Mouse (Mus musculus): ENCODE results near the gene Vmn1r2. TPM values are rescaled to one million over a fixed set of nuclear protein-coding genes. Genes with fewer than 3 reads are reported as not detected.
A peak's percentile ranks its signal among the peaks of the same experiment; 100 is the strongest.
"Not testable (repeated sequence)": the region's sequence is repeated elsewhere in the genome, so short reads cannot be mapped to it uniquely, and the experiment has no call there.

Gene Vmn1r2
- not detected in 2 replicates for polyA plus RNA-seq (2016; fragmentation: Nextera tagmentation; extraction: Ambion mirVana)

DNA sequence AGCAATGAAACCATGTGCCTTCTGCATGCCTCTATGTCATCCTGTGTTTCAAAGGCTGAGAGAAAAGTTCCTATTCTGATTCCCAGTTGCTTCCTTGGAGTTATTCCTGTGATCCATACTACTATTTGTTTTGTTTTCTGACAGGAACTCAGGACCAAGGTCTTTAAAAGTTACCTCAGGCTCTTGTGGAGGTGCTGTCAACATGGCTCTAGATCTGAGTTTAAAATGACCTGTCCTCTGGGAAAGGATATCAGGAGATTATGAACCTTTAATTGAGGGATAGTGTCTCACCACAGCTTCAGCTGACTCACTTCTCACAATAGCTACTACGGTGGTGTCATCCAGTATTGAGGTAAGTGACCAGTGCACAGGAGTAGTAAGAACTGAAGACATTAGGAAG is at the start of gene Vmn1r2:
Gene Vmn1r2 (plus strand): TSS at position 301 of the 400 bp plus-strand sequence.
- not testable (repeated sequence) for H3K36me3 ChIP-seq; H3K4me2 ChIP-seq; H3K4me1 ChIP-seq; H3K9me3 ChIP-seq (replicated peaks); H3K9ac ChIP-seq; ATAC-seq; H3K27ac ChIP-seq; H3K27me3 ChIP-seq (replicated peaks); H3K4me3 ChIP-seq
- WGBS (ENCODE audit: insufficient replicate concordance): no CpG with 5 or more reads among the region's 1 CpGs

DNA sequence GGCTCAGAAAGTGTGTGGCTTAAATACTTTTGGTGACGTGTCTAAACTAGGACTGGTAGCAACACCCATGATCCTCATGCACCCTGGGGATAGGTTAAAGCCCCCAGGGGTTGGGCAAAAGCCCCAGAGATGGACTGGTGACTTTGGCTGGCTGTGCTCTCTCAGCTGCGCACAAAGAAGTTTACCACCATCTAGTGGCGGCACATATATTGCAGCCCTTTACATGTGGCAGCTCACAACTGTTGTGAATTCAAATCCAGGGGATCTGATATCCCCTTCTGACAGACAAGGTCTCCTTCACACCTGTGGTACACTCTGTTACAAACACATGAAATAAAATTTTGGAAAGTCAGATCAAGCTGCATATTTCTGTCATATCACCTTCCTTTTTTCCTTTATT is 19.2 kb upstream of the Vmn1r2 start:
- not testable (repeated sequence) for H3K4me2 ChIP-seq; H3K27me3 ChIP-seq (replicated peaks); H3K9ac ChIP-seq; H3K9me3 ChIP-seq (replicated peaks); H3K4me1 ChIP-seq; ATAC-seq; H3K27ac ChIP-seq; H3K4me3 ChIP-seq; H3K36me3 ChIP-seq
- 38% methylated on average over 1 of the region's 3 CpGs for WGBS (ENCODE audit: insufficient replicate concordance)

DNA sequence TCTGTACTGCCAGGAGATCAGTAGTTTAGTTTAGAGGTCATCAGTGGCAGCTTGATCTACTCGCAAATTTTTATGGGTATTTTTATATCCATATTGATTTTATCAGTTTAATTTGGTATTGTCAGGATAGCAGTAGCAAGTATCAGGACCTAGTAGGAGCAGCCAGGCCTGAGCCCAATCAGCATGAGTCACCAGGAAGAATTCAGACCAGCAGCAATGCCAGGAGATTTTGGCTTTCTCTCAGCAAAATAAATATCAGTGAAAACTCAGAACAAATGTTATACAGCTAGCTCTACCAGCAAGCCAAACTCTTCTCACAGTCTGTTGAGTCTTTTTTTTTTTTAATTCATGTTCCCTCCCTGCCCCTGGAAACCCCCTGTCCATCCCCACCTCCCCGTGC is 13.8 kb upstream of the Vmn1r2 start:
- H3K4me3 ChIP-seq; H3K9me3 ChIP-seq (replicated peaks); H3K9ac ChIP-seq; H3K4me2 ChIP-seq; H3K36me3 ChIP-seq; H3K27ac ChIP-seq; H3K4me1 ChIP-seq; ATAC-seq; H3K27me3 ChIP-seq (replicated peaks): not testable (repeated sequence)
- 61% methylated on average over 2 of the region's 2 CpGs for WGBS (ENCODE audit: insufficient replicate concordance)

DNA sequence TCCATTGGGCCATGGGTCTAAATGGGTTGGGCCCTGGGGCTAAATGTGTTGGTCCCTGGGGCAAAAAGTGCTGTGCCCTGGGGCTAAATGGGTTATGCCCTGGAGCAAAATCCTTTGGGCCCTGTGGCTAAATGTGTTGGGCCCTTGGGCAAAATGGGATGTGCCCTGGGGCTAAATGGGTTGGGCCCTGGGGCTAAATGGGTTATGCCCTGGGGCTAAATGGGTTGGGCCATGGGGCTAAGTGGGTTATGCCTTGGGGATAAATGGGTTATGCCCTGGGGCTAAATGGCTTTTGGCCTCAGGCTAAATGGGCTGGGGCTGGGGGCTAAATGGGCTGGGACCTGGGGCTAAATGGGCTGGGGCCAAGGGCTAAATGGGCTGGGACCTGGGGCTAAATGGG is 2.7 kb upstream of the Vmn1r2 start:
- ATAC-seq: not testable (repeated sequence)

DNA sequence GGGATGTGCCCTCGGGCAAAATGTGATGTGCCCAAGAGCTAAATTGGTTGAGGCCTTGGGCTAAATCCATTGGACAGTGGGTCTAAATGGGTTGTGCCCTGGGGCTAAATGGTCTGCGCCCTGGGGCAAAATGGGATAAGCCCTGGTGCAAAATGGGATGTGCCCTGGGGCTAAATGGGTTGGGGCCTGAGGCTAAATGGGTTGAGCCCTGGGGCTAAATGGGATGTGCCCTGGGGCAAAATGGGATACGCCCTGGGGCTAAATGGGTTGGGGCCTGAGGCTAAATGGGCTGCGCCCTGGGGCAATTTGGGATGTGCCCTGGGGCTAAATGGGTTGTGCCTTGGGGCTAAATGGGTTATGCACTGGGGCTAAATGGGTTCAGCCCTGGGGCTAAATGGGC is 2.1 kb upstream of the Vmn1r2 start:
- H3K27ac ChIP-seq: no peak overlapping the region
- WGBS (ENCODE audit: insufficient replicate concordance): 75% methylated on average over 4 of the region's 4 CpGs
- ATAC-seq: 0 out of 2 replicates have a peak, but pooled peaks have one; percentile 47

More for the DNA sequence above, 2.7 kb upstream of the Vmn1r2 start:
- not testable (repeated sequence) for H3K27me3 ChIP-seq (replicated peaks); H3K9me3 ChIP-seq (replicated peaks); H3K9ac ChIP-seq; H3K4me3 ChIP-seq; H3K4me2 ChIP-seq; H3K4me1 ChIP-seq; H3K36me3 ChIP-seq; H3K27ac ChIP-seq

DNA sequence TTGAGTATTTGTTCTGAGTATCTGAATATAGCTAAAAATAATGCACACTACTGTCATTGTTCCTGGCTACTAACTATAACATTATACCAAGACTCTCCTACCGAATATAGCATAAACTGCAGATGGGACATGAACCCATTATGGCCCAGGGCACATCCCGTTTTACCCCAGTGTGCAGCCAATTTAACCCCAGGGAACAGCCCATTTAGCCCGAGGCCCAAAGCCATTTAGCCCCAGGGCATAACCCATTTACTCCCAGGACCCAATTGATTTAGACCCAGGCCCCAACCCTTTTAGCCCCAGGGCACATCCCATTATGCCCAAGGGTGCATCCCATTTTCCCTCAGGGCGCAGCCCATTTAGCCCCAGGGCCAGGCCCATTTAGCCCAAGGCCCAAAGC is 7.5 kb downstream of the Vmn1r2 start:
- H3K27me3 ChIP-seq (replicated peaks); H3K36me3 ChIP-seq; H3K9ac ChIP-seq; ATAC-seq; H3K4me3 ChIP-seq; H3K4me1 ChIP-seq; H3K4me2 ChIP-seq; H3K27ac ChIP-seq: not testable (repeated sequence)
- 0 out of 2 replicates have a peak, but pooled peaks cover 11% of the 10 kb centered on the region for H3K9me3 ChIP-seq (replicated peaks)
- 64% methylated on average over 4 of the region's 4 CpGs for WGBS (ENCODE audit: insufficient replicate concordance)

More for the DNA sequence above, 2.1 kb upstream of the Vmn1r2 start:
- H3K36me3 ChIP-seq: no peaks in the 10 kb centered on the region
- H3K27me3 ChIP-seq (replicated peaks): no peaks in the 10 kb centered on the region
- no peak overlapping the region for H3K4me2 ChIP-seq
- no peaks in the 10 kb centered on the region for H3K9me3 ChIP-seq (replicated peaks)
- no peaks in the 10 kb centered on the region for H3K4me1 ChIP-seq
- H3K9ac ChIP-seq: no peak overlapping the region
- H3K4me3 ChIP-seq: no peak overlapping the region

DNA sequence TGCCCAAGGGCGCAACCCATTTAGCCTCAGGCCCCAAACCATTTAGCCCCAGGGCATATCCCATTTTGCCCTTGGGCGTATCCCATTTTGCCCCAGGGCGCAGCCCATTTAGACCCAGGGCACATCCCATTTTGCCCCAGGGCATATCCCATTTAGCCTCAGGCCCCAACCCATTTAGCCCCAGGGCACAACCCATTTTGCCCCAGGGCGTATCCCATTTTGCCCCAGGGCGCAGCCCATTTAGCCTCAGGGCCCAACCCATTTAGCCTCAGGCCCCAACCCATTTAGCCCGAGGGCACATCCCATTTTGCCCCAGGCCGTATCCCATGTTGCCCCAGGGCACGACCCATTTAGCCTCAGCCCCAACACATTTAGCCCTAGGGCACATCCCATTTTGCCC is 8.6 kb downstream of the Vmn1r2 start:
- H3K27me3 ChIP-seq (replicated peaks); H3K4me3 ChIP-seq; H3K4me1 ChIP-seq; H3K4me2 ChIP-seq; H3K36me3 ChIP-seq; ATAC-seq; H3K9ac ChIP-seq; H3K27ac ChIP-seq: not testable (repeated sequence)
- WGBS (ENCODE audit: insufficient replicate concordance): 82% methylated on average over 6 of the region's 8 CpGs
- H3K9me3 ChIP-seq (replicated peaks): 0 out of 2 replicates have a peak, but pooled peaks cover 16% of the 10 kb centered on the region

DNA sequence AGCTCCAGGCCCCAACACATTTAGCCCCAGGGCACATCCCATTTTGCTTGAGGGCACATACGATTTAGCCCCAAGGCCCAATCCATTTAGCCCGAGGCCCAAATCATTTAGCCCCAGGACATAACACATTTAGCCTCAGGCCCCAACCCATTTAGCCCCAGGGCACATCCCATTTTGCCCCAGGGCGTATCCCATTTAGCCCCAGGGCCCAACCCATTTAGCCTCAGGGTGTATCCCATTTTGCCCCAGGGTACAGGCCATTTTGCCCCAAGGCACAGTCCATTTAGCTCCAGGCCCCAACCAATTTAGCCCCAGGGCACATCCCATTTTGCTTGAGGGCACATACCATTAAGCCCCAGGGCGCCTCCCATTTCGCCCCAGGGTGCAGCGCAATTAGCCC is 9.1 kb downstream of the Vmn1r2 start:
- WGBS (ENCODE audit: insufficient replicate concordance): 71% methylated on average over 6 of the region's 6 CpGs
- not testable (repeated sequence) for ATAC-seq; H3K4me2 ChIP-seq; H3K27ac ChIP-seq; H3K36me3 ChIP-seq; H3K4me3 ChIP-seq; H3K4me1 ChIP-seq; H3K9ac ChIP-seq; H3K27me3 ChIP-seq (replicated peaks)
- H3K9me3 ChIP-seq (replicated peaks): 0 out of 2 replicates have a peak, but pooled peaks cover 16% of the 10 kb centered on the region

DNA sequence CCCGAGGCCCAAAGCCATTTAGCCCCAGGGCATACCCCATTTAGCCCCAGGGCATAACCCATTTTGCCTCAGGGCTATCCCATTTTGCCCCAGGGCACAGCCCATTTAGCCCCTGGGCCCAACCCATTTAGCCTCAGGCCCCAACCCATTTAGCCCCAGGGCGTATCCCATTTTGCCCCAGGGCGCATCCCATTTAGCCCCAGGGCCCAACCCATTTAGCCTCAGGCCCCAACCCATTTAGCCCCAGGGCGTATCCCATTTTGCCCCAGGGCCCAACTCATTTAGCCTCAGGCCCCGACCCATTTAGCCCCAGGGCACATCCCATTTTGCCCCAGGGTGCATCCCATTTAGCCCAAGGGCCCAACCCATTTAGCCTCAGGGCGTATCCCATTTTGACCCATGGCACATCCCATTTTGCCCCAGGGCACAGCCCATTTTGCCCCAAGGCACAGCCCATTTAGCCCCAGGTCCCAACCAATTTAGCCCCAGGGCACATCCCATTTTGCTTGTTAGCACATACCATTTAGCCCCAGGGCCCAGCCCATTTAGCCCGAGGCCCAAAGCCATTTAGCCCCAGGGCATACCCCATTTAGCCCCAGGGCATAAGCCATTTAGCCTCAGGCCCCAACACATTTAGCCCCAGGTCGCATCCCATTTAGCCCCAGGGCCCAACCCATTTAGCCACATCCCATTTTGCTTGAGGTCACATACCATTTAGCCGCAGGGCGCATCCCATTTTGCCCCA is 9.8 kb downstream of the Vmn1r2 start:
- H3K36me3 ChIP-seq; ATAC-seq; H3K4me1 ChIP-seq; H3K27me3 ChIP-seq (replicated peaks); H3K9ac ChIP-seq; H3K4me2 ChIP-seq; H3K4me3 ChIP-seq; H3K27ac ChIP-seq: not testable (repeated sequence)
- 0 out of 2 replicates have a peak, but pooled peaks cover 16% of the 10 kb centered on the region for H3K9me3 ChIP-seq (replicated peaks)
- 78% methylated on average over 10 of the region's 10 CpGs for WGBS (ENCODE audit: insufficient replicate concordance)

DNA sequence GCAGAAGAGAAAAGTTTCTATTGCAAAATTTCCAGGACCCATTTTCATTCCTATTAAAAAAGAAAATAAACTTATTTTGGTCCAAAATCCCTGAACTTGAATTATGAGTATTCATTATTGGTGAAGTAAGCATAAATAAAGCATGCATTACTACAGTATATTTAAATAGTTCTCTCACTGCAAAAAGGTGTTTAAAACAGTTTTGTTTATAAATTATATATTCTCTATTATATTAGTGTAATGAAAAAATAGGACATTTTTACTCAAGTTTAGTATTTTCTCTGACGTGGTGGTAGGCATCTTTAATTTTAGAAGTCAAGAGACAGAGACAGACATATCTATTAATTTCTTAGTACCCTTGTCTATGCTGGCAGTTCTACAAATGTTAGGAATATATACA is 18.1 kb downstream of the Vmn1r2 start, which contains the start of gene Vmn1r3:
Gene Vmn1r3 (minus strand): TSS at position 101 of the 400 bp plus-strand sequence.
- not testable (repeated sequence) for ATAC-seq

DNA sequence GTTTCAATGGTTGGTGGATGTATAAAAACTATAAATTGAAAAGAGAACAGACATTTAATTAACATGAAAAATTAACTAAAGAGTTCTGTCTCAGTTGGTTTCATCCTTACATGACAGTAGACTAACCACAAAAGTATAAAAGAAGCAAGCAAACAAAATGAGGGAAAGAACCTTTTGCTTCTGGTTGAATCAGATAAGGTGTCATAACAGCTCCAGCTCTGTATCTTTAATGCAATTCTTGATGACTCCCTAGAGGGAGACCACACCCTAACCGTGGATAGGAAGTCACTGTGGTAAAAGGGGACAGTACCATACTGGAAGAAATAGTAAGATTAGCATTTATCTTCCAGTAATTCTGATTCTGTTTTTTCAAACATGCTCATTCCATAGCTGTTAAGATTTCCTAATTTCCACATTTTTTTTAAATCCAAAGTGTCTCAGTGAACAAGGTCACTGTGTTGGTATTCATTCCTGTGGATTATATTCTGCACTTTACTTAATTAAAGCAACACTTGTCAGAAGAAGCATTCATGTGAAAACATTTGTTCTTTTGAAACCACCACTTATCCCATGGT is 42.6 kb downstream of the Vmn1r2 start:
- H3K4me2 ChIP-seq; H3K4me1 ChIP-seq; H3K27ac ChIP-seq; H3K4me3 ChIP-seq; H3K36me3 ChIP-seq; H3K9me3 ChIP-seq (replicated peaks); H3K9ac ChIP-seq; H3K27me3 ChIP-seq (replicated peaks): not testable (repeated sequence)
- 14% methylated on average over 1 of the region's 1 CpGs for WGBS (ENCODE audit: insufficient replicate concordance)
- peak; percentile 96 for ATAC-seq

More for the DNA sequence above, 18.1 kb downstream of the Vmn1r2 start, which contains the start of gene Vmn1r3:
- not testable (repeated sequence) for H3K4me3 ChIP-seq; H3K27me3 ChIP-seq (replicated peaks); H3K27ac ChIP-seq; H3K9me3 ChIP-seq (replicated peaks); H3K9ac ChIP-seq; H3K36me3 ChIP-seq; H3K4me2 ChIP-seq; H3K4me1 ChIP-seq
- WGBS (ENCODE audit: insufficient replicate concordance): 80% methylated on average over 1 of the region's 1 CpGs

DNA sequence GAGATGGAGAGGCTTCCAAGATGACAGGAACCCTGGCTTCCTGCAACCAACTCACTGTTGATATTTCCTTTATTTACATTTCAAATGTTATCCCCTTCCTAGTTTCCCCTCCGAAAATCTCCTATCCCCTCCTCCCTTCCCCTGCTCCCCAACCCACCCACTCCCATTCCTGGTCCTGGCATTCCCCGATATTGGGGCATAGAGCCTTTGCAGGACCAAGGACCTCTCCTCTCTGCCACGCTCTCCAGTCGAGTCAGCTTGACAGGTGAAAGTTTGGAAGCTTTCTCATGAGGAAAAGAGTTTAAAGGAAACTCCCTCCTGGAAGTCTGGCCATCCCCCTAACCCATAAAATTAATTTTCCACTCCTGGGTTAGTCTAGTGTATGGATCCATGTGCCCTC is 46.2 kb downstream of the Vmn1r2 start:
- H3K27ac ChIP-seq; H3K4me3 ChIP-seq; H3K9ac ChIP-seq; H3K36me3 ChIP-seq; H3K4me2 ChIP-seq; ATAC-seq; H3K4me1 ChIP-seq; H3K9me3 ChIP-seq (replicated peaks); H3K27me3 ChIP-seq (replicated peaks): not testable (repeated sequence)
- 67% methylated on average over 4 of the region's 4 CpGs for WGBS (ENCODE audit: insufficient replicate concordance)
